Mouse (Mus musculus) stomach, embryonic 15.5 days (tissue): Measurements from ENCODE around the gene Plppr4. TPM values are rescaled to one million over a fixed set of nuclear protein-coding genes. Genes with fewer than 3 reads are reported as not detected.
A peak's percentile ranks its signal among the peaks of the same experiment; 100 is the strongest.

Experiments
- ATAC-seq: fragments of 200-750 bp; cut with Nextera tagmentation; 2 replicates; pipeline ENCODE4 v1.8.0; 2017; ENCODE audit warnings: low read depth, moderate number of reproducible peaks, moderate TSS enrichment; ENCODE audit not compliant: insufficient read depth, low FRiP score
- H3K27ac ChIP-seq: fragments of 300-500 bp; sonication (generic); 2 replicates; pipeline ENCODE4 v1.5.1; 2015; ENCODE audit warnings: mild to moderate bottlenecking, inconsistent platforms
- H3K27me3 ChIP-seq: fragments of 300-500 bp; sonication (generic); replicated peaks from 2 replicates; pipeline ENCODE4 v1.6.1; 2015; ENCODE audit warnings: inconsistent platforms
- H3K36me3 ChIP-seq: fragments of 300-500 bp; sonication (generic); 2 replicates; pipeline ENCODE4 v1.6.1; 2015; ENCODE audit warnings: inconsistent platforms
- H3K4me1 ChIP-seq: fragments of 300-500 bp; sonication (generic); 2 replicates; pipeline ENCODE4 v1.6.1; 2015; ENCODE audit warnings: inconsistent platforms
- H3K4me2 ChIP-seq: fragments of 300-500 bp; sonication (generic); 2 replicates; pipeline ENCODE4 v1.6.1; 2015; ENCODE audit warnings: mild to moderate bottlenecking, inconsistent platforms
- H3K4me3 ChIP-seq: fragments of 300-500 bp; sonication (generic); replicated peaks from 2 replicates; pipeline ENCODE4 v1.5.1; 2015; ENCODE audit warnings: inconsistent platforms
- H3K9ac ChIP-seq: fragments of 300-500 bp; sonication (generic); 2 replicates; pipeline ENCODE4 v1.6.1; 2015; ENCODE audit warnings: inconsistent platforms
- H3K9me3 ChIP-seq: fragments of 300-500 bp; sonication (generic); 2 replicates; pipeline ENCODE4 v1.6.1; 2016; ENCODE audit warnings: inconsistent platforms
- WGBS: fragments of 180-500 bp; shearing (Covaris S2); methylation state at CpG from one replicate; pipeline ENCODE4 v1.1.7; 2015; 5-methylcytosine and 5-hydroxymethylcytosine counted together
- polyA plus RNA-seq: library from polyadenylated mRNA; unstranded; fragments of >200 nt; fragmentation: Nextera tagmentation; extraction: Ambion mirVana; gene quantifications from 2 replicates; pipeline ENCODE4 v1.2.1, GENCODE M21; 2015

Plppr4 gene
- polyA plus RNA-seq, result 0.57 and 0.76 TPM in 2 replicates

DNA sequence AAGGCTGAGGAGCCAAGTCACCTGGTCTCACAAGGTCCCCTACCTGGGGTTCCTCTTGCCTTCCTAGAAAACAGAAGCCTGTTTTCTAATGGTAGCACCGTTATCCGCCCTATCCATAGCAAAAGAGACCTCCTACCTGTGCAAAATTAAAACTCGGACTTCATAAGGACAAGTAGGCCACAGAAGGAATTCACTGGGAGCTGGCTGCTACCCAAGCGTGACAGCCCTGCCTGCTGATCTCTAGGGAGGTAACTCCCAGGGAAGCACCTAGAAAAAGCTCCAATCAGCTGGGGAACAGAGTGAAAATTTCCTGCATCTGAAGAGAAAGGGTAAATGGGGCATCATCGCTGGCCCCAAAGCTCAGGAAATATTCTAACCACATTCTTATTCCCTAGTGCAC lies at the start of gene Plppr4:
Gene Plppr4, minus strand, starts transcription at position 349 of the 400 bp plus-strand sequence.
- 43% methylated on average over 5 of the region's 5 CpGs for WGBS
- H3K4me1 ChIP-seq, result 0 out of 2 replicates have a peak, but pooled peaks cover 2% of the 10 kb centered on the region
- H3K4me2 ChIP-seq, result peak within 1 kb of the TSS; percentile 89
- H3K9ac ChIP-seq, result no peak within 1 kb of the TSS
- H3K9me3 ChIP-seq, result no peaks in the 10 kb centered on the region
- no peaks in the 10 kb centered on the region for H3K36me3 ChIP-seq
- H3K27ac ChIP-seq, result no peak within 1 kb of the TSS
- peaks cover 3% of the 10 kb centered on the region; the same call in 1 of the 2 replicates for H3K27me3 ChIP-seq
- peak within 1 kb of the TSS; percentile 48 for H3K4me3 ChIP-seq
- ATAC-seq, result no peak

DNA sequence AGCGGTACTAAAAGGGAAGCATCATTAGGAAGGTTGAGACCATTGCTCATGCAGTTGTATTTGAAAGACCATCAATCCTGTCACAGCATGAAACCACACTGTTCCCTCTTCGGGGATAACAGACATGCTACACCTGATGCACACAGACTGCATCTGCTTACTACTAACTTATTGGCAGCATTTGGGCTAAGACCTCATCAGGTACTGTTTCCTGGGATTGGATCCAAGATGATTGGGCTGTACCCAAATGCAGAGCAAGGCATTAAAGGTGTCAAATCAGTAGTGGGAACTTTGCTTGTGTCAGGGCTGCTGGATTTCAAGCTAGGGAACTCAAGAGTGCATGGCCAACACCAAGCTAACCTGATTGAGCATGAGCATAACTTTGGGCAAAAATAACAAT lies 45.1 kb upstream of the Plppr4 start:
- 80% methylated on average over 2 of the region's 2 CpGs for WGBS
- no peak overlapping the region for H3K27ac ChIP-seq

DNA sequence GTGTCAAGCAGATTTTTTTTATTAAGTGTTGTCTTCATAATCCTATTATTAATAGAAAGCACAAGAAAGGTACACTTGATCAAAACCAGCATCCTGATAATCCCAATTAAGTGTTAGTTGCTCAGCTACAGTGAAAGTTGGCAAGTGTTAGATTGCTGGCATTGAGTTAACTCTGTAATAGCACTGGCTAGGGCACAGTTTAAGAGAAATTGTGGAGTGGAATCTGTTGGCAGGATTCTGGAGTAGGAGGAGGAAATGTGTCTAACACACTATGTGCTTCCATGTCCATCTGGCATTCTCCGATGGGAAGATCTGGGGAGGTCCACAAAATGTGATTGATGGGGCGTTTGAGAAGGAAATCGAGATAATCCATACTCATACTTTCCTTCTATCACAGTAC lies 43.1 kb upstream of the Plppr4 start:
- Histone ChIP-seq H3K4me1 (no peaks in the 10 kb centered on the region), H3K27ac (no peak overlapping the region), H3K36me3 (no peaks in the 10 kb centered on the region), H3K9me3 (no peaks in the 10 kb centered on the region), H3K27me3 (no peaks in the 10 kb centered on the region), H3K4me3 (no peak overlapping the region), H3K9ac (no peak overlapping the region), H3K4me2 (no peak overlapping the region)
- 86% methylated on average over 3 of the region's 3 CpGs for WGBS
- ATAC-seq, result no peak

More for the DNA sequence above, 45.1 kb upstream of the Plppr4 start:
- Histone ChIP-seq H3K4me2 (no peak overlapping the region), H3K36me3 (no peaks in the 10 kb centered on the region), H3K27me3 (no peaks in the 10 kb centered on the region), H3K9ac (no peak overlapping the region), H3K4me1 (no peaks in the 10 kb centered on the region), H3K9me3 (no peaks in the 10 kb centered on the region), H3K4me3 (no peak overlapping the region)
- no peak for ATAC-seq

DNA sequence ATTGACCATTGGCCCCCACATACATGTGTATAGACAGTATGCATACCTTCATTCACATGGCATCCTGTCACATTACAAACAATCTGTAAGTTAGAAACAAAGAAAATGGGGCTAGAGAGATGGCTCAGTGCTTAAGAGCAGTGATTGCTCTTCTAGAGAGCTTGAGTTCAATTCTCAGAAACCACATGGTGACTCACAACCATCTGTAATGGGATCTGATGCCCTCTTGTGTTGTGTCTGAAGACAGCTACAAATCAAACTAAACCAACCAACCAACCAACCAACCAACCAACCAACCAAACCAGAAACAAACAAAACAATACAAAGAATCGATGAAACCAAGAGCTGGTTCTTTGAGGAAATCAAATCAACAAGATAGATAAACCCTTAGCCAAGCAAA lies 5.4 kb upstream of the Plppr4 start:
- no peak overlapping the region for H3K9ac ChIP-seq
- no peaks in the 10 kb centered on the region for H3K36me3 ChIP-seq
- ATAC-seq, result no peak
- no peak overlapping the region for H3K27ac ChIP-seq
- WGBS, result 77% methylated on average over 1 of the region's 1 CpGs
- no peaks in the 10 kb centered on the region for H3K9me3 ChIP-seq
- H3K4me2 ChIP-seq, result no peak overlapping the region
- no peak overlapping the region for H3K4me3 ChIP-seq
- H3K4me1 ChIP-seq, result no peaks in the 10 kb centered on the region
- no peaks in the 10 kb centered on the region for H3K27me3 ChIP-seq

DNA sequence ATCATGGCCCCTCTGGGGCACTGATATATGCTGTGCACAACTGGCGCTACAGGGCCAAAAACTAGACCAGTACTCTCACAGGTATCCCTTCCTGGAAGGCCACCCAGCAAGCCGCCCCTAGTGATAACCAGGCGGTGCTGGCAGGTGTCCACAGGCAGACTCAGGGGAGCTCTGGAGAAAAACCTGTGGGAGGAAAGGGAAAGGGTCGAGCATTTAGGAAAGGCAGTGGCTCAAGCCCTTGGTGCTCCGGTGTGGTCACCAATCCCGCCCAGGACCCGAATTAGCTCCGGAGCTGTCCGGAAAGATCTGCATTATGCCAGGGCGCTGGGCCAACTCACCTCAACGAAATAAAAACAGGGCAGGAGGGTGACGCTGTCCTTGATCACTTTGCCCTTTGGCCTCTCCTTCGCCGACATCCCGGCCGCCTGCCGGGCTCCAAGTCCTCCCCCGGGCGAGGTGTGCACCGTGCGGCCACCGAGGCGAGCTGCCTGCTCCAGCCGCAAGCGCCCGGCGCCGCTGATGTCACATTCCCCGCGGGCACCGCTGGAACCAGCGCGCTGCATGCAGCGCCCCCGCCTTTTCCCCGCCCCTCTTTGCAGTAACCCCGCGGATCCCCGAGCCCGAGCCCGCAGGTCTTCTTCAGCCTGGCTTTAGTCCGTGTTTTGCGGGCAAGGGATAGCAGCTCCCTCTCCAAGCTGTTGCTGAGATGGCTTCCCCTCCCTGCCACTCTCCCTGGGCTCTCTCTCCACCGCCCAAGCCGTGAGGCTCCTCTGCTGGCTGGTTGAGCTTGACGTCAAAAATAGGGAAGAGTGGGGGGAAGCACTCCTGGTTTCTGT lies 772 bp downstream of the Plppr4 start:
- 2% methylated on average over 46 of the region's 46 CpGs for WGBS
- Histone ChIP-seq H3K4me1 (0 out of 2 replicates have a peak, but pooled peaks cover 2% of the 10 kb centered on the region), H3K27me3 (peaks cover 3% of the 10 kb centered on the region; the same call in 1 of the 2 replicates), H3K36me3 (no peaks in the 10 kb centered on the region), H3K9ac (no peak overlapping the region), H3K27ac (no peak overlapping the region), H3K4me3 (peak overlapping the region; percentile 48), H3K4me2 (peak overlapping the region; percentile 89), H3K9me3 (no peaks in the 10 kb centered on the region)
- peak; percentile 79; the same call in 1 of the 2 replicates for ATAC-seq

DNA sequence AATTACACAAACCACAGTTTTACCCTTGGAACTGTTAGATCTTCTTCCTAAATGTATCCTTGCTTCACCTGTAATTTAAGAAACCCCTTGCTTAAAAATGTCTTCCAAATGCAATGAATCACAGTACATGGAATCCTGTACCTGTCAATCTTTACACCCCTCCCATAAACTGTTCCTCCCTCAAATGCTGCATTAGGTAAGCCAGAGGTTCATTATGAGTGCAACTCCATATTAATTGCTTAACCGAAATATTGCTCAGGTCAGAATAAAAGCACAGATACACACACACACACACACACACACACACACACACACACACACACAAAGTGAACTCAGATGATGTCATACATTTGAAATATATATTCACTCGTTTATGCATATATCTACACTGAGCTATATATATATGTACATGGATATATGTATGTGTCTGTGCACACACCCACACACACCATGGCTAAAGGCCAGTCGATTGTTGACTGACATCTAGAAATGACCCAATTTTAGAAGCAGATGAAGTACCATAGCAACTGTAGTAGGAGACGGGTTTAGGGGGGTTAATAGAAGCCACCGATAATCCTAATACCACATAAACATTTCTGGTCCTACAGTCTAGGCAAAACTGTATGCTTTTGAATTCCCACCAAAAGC lies 1.6 kb downstream of the Plppr4 start:
- Histone ChIP-seq H3K4me1 (0 out of 2 replicates have a peak, but pooled peaks cover 2% of the 10 kb centered on the region), H3K4me3 (peak overlapping the region; percentile 48), H3K9me3 (no peaks in the 10 kb centered on the region), H3K36me3 (no peaks in the 10 kb centered on the region), H3K27me3 (peaks cover 3% of the 10 kb centered on the region; the same call in 1 of the 2 replicates), H3K9ac (no peak overlapping the region), H3K27ac (no peak overlapping the region), H3K4me2 (peak overlapping the region; percentile 89; the same call in 1 of the 2 replicates)
- no peak for ATAC-seq
- WGBS, result 75% methylated on average over 5 of the region's 5 CpGs

DNA sequence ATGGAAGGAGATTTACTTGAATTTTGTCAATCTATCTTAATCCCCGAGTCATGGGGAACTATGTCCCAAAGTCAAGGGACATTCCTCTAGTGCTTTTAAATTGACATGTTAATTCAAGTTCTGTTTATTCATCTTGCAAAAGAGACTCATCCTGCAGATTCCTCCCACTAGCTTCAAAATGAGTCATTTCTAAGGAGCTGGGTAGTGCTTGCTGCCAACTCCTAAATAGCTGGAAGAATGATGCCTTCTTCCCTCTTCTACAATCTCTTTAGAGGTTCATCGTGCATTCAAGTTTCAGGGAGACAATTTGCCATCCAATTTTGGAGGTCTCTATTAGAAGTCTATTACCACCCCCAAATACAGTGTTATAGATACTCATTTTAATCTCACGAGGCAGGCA lies 3.3 kb downstream of the Plppr4 start:
- H3K9ac ChIP-seq, result no peak overlapping the region
- no peak overlapping the region for H3K4me3 ChIP-seq
- ATAC-seq, result no peak
- H3K4me2 ChIP-seq, result no peak overlapping the region
- H3K36me3 ChIP-seq, result no peaks in the 10 kb centered on the region
- H3K4me1 ChIP-seq, result 0 out of 2 replicates have a peak, but pooled peaks cover 2% of the 10 kb centered on the region
- peaks cover 3% of the 10 kb centered on the region; the same call in 1 of the 2 replicates for H3K27me3 ChIP-seq
- H3K9me3 ChIP-seq, result no peaks in the 10 kb centered on the region
- no peak overlapping the region for H3K27ac ChIP-seq
- WGBS, result 71% methylated on average over 3 of the region's 3 CpGs

DNA sequence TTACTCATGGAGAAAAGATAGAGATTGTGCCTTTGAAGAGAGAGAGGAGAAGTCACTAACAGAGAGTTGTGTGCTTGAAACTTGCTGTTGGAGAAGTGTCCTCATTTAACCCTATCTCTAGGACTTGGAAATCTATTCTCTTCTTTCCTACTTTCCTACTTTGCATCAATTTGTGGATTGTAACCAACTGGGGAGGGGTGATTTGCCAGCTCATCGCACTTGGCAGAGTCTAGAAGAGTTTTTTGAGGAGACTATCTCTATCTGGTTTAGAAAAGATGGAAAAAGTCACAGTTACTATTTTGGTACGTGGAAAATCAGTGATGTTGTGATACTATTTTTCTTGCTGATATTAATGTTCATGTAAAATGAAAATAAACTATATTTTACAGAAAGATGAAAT lies 6.7 kb downstream of the Plppr4 start:
- 76% methylated on average over 2 of the region's 2 CpGs for WGBS
- H3K4me3 ChIP-seq, result no peak overlapping the region
- no peak overlapping the region for H3K4me2 ChIP-seq
- no peak for ATAC-seq
- no peak overlapping the region for H3K27ac ChIP-seq
- no peak overlapping the region for H3K9ac ChIP-seq
- no peaks in the 10 kb centered on the region for H3K9me3 ChIP-seq
- no peaks in the 10 kb centered on the region for H3K4me1 ChIP-seq
- H3K36me3 ChIP-seq, result no peaks in the 10 kb centered on the region
- H3K27me3 ChIP-seq, result no peaks in the 10 kb centered on the region

DNA sequence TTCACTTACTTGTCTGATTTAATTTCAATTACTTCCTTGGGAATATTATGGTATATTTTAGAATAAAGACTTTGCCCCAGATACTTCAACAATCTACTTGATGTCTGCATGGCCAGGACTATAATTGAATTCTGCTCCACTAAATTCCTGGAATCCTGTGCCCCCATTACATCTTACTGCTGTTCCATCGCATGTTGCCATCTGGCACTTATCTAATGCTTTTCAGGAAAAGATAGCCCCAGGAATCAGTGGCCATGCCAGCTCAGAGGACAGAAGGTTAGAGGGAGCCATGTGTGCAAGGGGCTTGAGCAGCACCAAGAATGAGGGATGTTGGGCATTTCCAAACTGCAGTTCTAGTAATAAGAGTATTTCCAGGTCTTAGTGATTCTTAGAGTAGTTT lies 14.3 kb downstream of the Plppr4 start:
- no peak overlapping the region for H3K4me2 ChIP-seq
- no peaks in the 10 kb centered on the region for H3K27me3 ChIP-seq

DNA sequence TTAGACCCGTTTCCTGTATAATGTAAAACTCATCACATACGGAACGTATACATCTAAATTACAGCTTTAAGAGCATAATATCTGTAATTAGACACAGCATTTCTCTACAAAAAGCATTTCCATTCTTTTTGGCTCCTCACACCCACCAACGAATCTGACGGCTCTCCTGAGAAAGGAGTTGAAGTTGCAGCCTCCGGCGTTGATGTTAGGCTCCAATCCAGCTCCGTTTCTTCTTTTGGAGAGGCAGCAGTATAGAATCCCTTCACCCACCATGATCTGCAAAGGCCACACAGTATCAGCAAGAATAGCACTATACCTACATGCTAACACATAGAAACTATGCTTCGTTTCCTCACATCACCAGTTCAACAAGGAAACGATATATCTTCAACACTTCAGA lies 29.2 kb downstream of the Plppr4 start:
- Histone ChIP-seq H3K9me3 (no peaks in the 10 kb centered on the region), H3K36me3 (no peaks in the 10 kb centered on the region), H3K4me1 (no peaks in the 10 kb centered on the region), H3K4me3 (no peak overlapping the region), H3K4me2 (no peak overlapping the region), H3K27me3 (no peaks in the 10 kb centered on the region), H3K27ac (no peak overlapping the region), H3K9ac (no peak overlapping the region)
- no peak for ATAC-seq
- 84% methylated on average over 10 of the region's 10 CpGs for WGBS

More for the DNA sequence above, 14.3 kb downstream of the Plppr4 start:
- Histone ChIP-seq H3K27ac (no peak overlapping the region), H3K9me3 (no peaks in the 10 kb centered on the region), H3K36me3 (no peaks in the 10 kb centered on the region), H3K9ac (no peak overlapping the region), H3K4me3 (no peak overlapping the region), H3K4me1 (no peaks in the 10 kb centered on the region)
- 60% methylated on average over 1 of the region's 1 CpGs for WGBS
- no peak for ATAC-seq

DNA sequence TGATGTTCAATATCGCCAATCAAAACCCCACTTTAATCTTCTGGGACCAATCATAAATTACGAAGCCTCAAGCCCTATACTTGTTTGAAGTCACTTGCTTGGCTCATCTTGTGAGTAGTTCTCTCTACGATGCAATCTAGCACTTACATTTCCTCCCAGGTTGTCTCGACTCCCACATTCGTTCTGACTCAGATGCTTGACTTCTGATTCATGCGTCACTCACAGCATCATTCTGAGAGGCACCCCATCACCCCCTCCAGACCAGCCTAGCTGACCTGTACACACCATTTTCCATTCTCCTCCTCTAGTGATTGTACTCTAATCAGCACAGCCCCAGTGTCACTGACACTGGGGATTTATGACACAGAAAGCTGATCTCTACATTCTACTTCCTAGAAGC lies 31.2 kb downstream of the Plppr4 start:
- H3K9ac ChIP-seq, result no peak overlapping the region
- ATAC-seq, result no peak
- H3K36me3 ChIP-seq, result no peaks in the 10 kb centered on the region
- no peaks in the 10 kb centered on the region for H3K4me1 ChIP-seq
- no peak overlapping the region for H3K27ac ChIP-seq
- H3K4me2 ChIP-seq, result no peak overlapping the region
- WGBS, result 86% methylated on average over 6 of the region's 6 CpGs
- no peaks in the 10 kb centered on the region for H3K27me3 ChIP-seq
- H3K9me3 ChIP-seq, result no peaks in the 10 kb centered on the region
- H3K4me3 ChIP-seq, result no peak overlapping the region

DNA sequence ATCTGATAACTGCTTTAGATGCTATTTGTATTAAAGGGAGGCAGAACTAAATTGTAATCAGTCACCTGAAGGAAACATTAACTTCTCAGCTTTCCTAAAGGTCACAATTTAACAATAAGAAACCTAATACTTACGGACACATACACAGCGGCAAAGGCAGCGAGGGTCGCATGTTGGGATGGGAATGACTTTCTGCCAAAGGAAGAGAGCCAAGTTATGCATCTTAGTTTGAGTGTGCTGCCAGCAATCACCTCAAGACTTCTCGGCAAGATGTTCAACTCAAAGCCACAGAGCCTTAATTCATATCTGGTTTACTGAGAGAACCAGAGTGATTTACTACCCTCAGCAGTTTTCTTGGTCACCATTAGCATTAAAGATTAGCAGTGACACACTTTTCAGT lies 34.1 kb downstream of the Plppr4 start:
- Histone ChIP-seq H3K9me3 (no peaks in the 10 kb centered on the region), H3K4me1 (no peaks in the 10 kb centered on the region), H3K27ac (no peak overlapping the region), H3K27me3 (no peaks in the 10 kb centered on the region), H3K4me2 (no peak overlapping the region), H3K36me3 (no peaks in the 10 kb centered on the region), H3K4me3 (no peak overlapping the region), H3K9ac (no peak overlapping the region)
- no peak for ATAC-seq
- WGBS, result 74% methylated on average over 5 of the region's 5 CpGs
